Mouse (Mus musculus) heart, embryonic 10.5 days (tissue): ENCODE results near the gene Ptgds. TPM values are rescaled to one million over a fixed set of nuclear protein-coding genes. Genes with fewer than 3 reads are reported as not detected.

ENCODE experiments used
- DNase-seq: peaks from one replicate; pipeline ENCODE4 v3.0.0-alpha.2; 2017; ENCODE audit warnings: low spot score
- H3K27ac ChIP-seq: fragments of 300-500 bp; sonication (generic); 2 replicates; pipeline ENCODE4 v1.5.1; 2016; ENCODE audit warnings: mild to moderate bottlenecking
- H3K27me3 ChIP-seq: fragments of 300-500 bp; sonication (generic); 2 replicates; pipeline ENCODE4 v1.6.1; 2016; ENCODE audit warnings: mild to moderate bottlenecking; ENCODE audit not compliant: poor library complexity, insufficient read depth, severe bottlenecking
- H3K36me3 ChIP-seq: fragments of 300-500 bp; sonication (generic); 2 replicates; pipeline ENCODE4 v1.6.1; 2016; ENCODE audit warnings: mild to moderate bottlenecking, moderate library complexity
- H3K4me1 ChIP-seq: fragments of 300-500 bp; sonication (generic); 2 replicates; pipeline ENCODE4 v1.6.1; 2016; ENCODE audit warnings: mild to moderate bottlenecking
- H3K4me3 ChIP-seq: fragments of 300-500 bp; sonication (generic); 2 replicates; pipeline ENCODE4 v1.5.1; 2016; ENCODE audit warnings: mild to moderate bottlenecking, moderate library complexity
- H3K9me3 ChIP-seq: fragments of 300-500 bp; sonication (generic); 2 replicates; pipeline ENCODE4 v1.6.1; 2016; ENCODE audit warnings: mild to moderate bottlenecking, moderate library complexity
- WGBS: fragments of 180-500 bp; shearing (Covaris S2); methylation state at CpG from one replicate; pipeline ENCODE4 v1.1.7; 2016; 5-methylcytosine and 5-hydroxymethylcytosine counted together
- polyA plus RNA-seq: library from polyadenylated mRNA; unstranded; fragments of >200 nt; fragmentation: Nextera tagmentation; extraction: Ambion mirVana; gene quantifications from 2 replicates; pipeline ENCODE4 v1.2.1, GENCODE M21; 2016

Gene Ptgds
- polyA plus RNA-seq, 1 experiment from 2014 or later: 0.18 TPM

GRCm38 (mm10) chr2:25457022-25457896 lies 12.6 kb downstream of the Ptgds start:
- H3K4me3 ChIP-seq: no peak overlapping the region
- peaks cover 12% of the 10 kb centered on the region for H3K36me3 ChIP-seq
- peaks cover 7% of the 10 kb centered on the region; the same call in 1 of the 2 replicates for H3K27me3 ChIP-seq
- 78% methylated on average over 9 of the region's 9 CpGs for WGBS
- H3K4me1 ChIP-seq: peaks cover 36% of the 10 kb centered on the region
- no peaks in the 10 kb centered on the region for H3K9me3 ChIP-seq
- no peak for DNase-seq
- H3K27ac ChIP-seq: no peak overlapping the region

GRCm38 (mm10) chr2:25456205-25456953 lies 13.5 kb downstream of the Ptgds start, which contains the start of gene Clic3:
Clic3 (plus strand) TSS chr2:25456838.
- Histone ChIP-seq H3K27me3 (peaks cover 7% of the 10 kb centered on the region; the same call in 1 of the 2 replicates), H3K9me3 (no peaks in the 10 kb centered on the region), H3K36me3 (peaks cover 12% of the 10 kb centered on the region), H3K27ac (no peak within 1 kb of the TSS), H3K4me3 (no peak within 1 kb of the TSS), H3K4me1 (peaks cover 32% of the 10 kb centered on the region)
- DNase-seq: no peak
- 39% methylated on average over 14 of the region's 14 CpGs for WGBS

- Histone ChIP-seq H3K27ac (no peak overlapping the region), H3K4me1 (peaks cover 14% of the 10 kb centered on the region; the same call in 1 of the 2 replicates), H3K9me3 (no peaks in the 10 kb centered on the region), H3K27me3 (peaks cover 8% of the 10 kb centered on the region; the same call in 1 of the 2 replicates), H3K36me3 (no peaks in the 10 kb centered on the region), H3K4me3 (no peak overlapping the region)
- WGBS: 58% methylated on average over 1 of the region's 1 CpGs
- no peak for DNase-seq
Observed at GRCm38 (mm10) chr2:25452951-25453350, 16.9 kb downstream of the Ptgds start.

- Histone ChIP-seq H3K4me1 (peaks cover 2% of the 10 kb centered on the region; the same call in 1 of the 2 replicates), H3K36me3 (no peaks in the 10 kb centered on the region), H3K9me3 (no peaks in the 10 kb centered on the region), H3K4me3 (no peak overlapping the region), H3K27me3 (peaks cover 20% of the 10 kb centered on the region), H3K27ac (no peak overlapping the region)
- DNase-seq: no peak
- whole genome bisulfite sequencing: 79% methylated on average over 8 of the region's 8 CpGs
Observed at GRCm38 (mm10) chr2:25450853-25451647, 18.8 kb downstream of the Ptgds start.

- 85% methylated on average over 14 of the region's 14 CpGs for WGBS
- Histone ChIP-seq H3K36me3 (no peaks in the 10 kb centered on the region; the same call in 1 of the 2 replicates), H3K4me3 (no peak overlapping the region), H3K9me3 (no peaks in the 10 kb centered on the region), H3K27me3 (peaks cover 61% of the 10 kb centered on the region), H3K4me1 (peaks cover 2% of the 10 kb centered on the region), H3K27ac (no peak overlapping the region)
- no peak for DNase-seq
Observed at GRCm38 (mm10) chr2:25442682-25443081, 27.2 kb downstream of the Ptgds start.

GRCm38 (mm10) chr2:25441067-25441466 lies 28.8 kb downstream of the Ptgds start:
- Histone ChIP-seq H3K9me3 (no peaks in the 10 kb centered on the region), H3K4me1 (peaks cover 2% of the 10 kb centered on the region), H3K4me3 (no peak overlapping the region), H3K27ac (no peak overlapping the region), H3K27me3 (peaks cover 47% of the 10 kb centered on the region), H3K36me3 (no peaks in the 10 kb centered on the region; the same call in 1 of the 2 replicates)
- DNase-seq: no peak
- 77% methylated on average over 20 of the region's 20 CpGs for WGBS

GRCm38 (mm10) chr2:25436286-25436820 lies 33.5 kb downstream of the Ptgds start:
- no peaks in the 10 kb centered on the region; the same call in 1 of the 2 replicates for H3K4me1 ChIP-seq
- peaks cover 66% of the 10 kb centered on the region for H3K27me3 ChIP-seq
- no peaks in the 10 kb centered on the region for H3K9me3 ChIP-seq
- H3K36me3 ChIP-seq: no peaks in the 10 kb centered on the region; the same call in 1 of the 2 replicates
- 90% methylated on average over 10 of the region's 10 CpGs for WGBS
- no peak overlapping the region for H3K4me3 ChIP-seq
- no peak for DNase-seq
- H3K27ac ChIP-seq: no peak overlapping the region

- H3K36me3 ChIP-seq: no peaks in the 10 kb centered on the region
- no peak overlapping the region for H3K4me3 ChIP-seq
- H3K9me3 ChIP-seq: no peaks in the 10 kb centered on the region
- H3K4me1 ChIP-seq: peaks cover 4% of the 10 kb centered on the region
- DNase-seq: no peak
- H3K27ac ChIP-seq: no peak overlapping the region
- 83% methylated on average over 8 of the region's 8 CpGs for WGBS
- H3K27me3 ChIP-seq: peaks cover 70% of the 10 kb centered on the region
Observed at GRCm38 (mm10) chr2:25434292-25434691, 35.6 kb downstream of the Ptgds start.

GRCm38 (mm10) chr2:25433101-25433500 lies 36.7 kb downstream of the Ptgds start:
- Histone ChIP-seq H3K36me3 (no peaks in the 10 kb centered on the region), H3K9me3 (no peaks in the 10 kb centered on the region), H3K4me1 (peaks cover 13% of the 10 kb centered on the region), H3K4me3 (no peak overlapping the region), H3K27me3 (peaks cover 72% of the 10 kb centered on the region), H3K27ac (no peak overlapping the region)
- no peak for DNase-seq
- 87% methylated on average over 17 of the region's 17 CpGs for WGBS

GRCm38 (mm10) chr2:25432326-25433098 lies 37.3 kb downstream of the Ptgds start:
- 68% methylated on average over 11 of the region's 11 CpGs for WGBS
- H3K4me1 ChIP-seq: peaks cover 15% of the 10 kb centered on the region
- no peak overlapping the region for H3K27ac ChIP-seq
- DNase-seq: no peak
- no peak overlapping the region for H3K4me3 ChIP-seq
- H3K27me3 ChIP-seq: peaks cover 72% of the 10 kb centered on the region
- no peaks in the 10 kb centered on the region for H3K9me3 ChIP-seq
- H3K36me3 ChIP-seq: no peaks in the 10 kb centered on the region

GRCm38 (mm10) chr2:25431308-25431855 lies 38.5 kb downstream of the Ptgds start:
- Histone ChIP-seq H3K9me3 (no peaks in the 10 kb centered on the region), H3K27me3 (peaks cover 76% of the 10 kb centered on the region), H3K4me1 (peaks cover 15% of the 10 kb centered on the region), H3K27ac (no peak overlapping the region), H3K4me3 (no peak overlapping the region), H3K36me3 (no peaks in the 10 kb centered on the region)
- DNase-seq: no peak
- 77% methylated on average over 6 of the region's 6 CpGs for WGBS
